34 mouse cellular contexts compared by ENCODE assay signal in the genomic region with DNA sequence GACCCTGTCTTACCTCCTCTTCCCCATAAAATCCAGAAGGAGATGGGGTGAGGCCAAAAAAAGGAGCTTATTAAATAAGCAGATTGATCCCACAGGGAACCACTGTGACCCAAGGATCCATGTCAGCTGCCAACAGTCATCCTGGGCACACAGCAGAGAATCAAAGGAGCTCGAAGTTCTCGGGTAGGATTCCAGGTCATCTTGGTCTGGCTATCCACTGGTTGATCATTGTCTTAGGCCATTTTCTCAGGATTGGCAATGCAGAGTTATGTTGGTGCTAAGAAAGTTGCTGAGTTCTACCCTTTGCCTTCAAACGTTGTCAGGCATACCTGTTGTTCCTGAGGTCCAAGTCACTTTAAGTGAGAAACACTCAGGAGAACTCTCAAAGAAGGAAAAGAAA. TPM values are rescaled to one million over a fixed set of nuclear protein-coding genes. Genes with fewer than 3 reads are reported as not detected.
"Had no signal": no experiment of that assay in that cellular context is flagged by ENCODE, and none has a peak within 500 bp of the region (broad histone marks: within the 10 kb centered on the region; RNA-seq: fewer than 3 reads in every experiment).

No protein-coding gene starts in this region.

- ATAC-seq: hindbrain, postnatal 0 days; intestine, embryonic 16.5 days; liver, embryonic 12.5 days had no signal

- H3K27me3 ChIP-seq: heart, embryonic 13.5 days; heart, embryonic 15.5 days; hindbrain, embryonic 13.5 days; hindbrain, embryonic 15.5 days; limb, embryonic 13.5 days; limb, embryonic 15.5 days; liver, embryonic 12.5 days had no signal

- DNase-seq: gastrocnemius, postnatal 14 days; gastrocnemius, postnatal 36 days; heart, adult 11 months; heart, adult 2 months; heart, postnatal 14 days; heart, postnatal 36 days; kidney, postnatal 10 days; layer of hippocampus, adult 9-11 months; layer of hippocampus, postnatal 36 days; left cerebral cortex, postnatal 4 days; lung, adult 18-20 months had no signal

- H3K9me3 ChIP-seq: heart, embryonic 13.5 days; heart, embryonic 15.5 days; hindbrain, embryonic 13.5 days; hindbrain, embryonic 15.5 days; limb, embryonic 13.5 days; limb, embryonic 15.5 days; liver, embryonic 12.5 days had no signal

- H3K27ac ChIP-seq: heart, adult 2 months; heart, embryonic 13.5 days; heart, embryonic 15.5 days; hindbrain, embryonic 13.5 days; hindbrain, embryonic 15.5 days; hindbrain, postnatal 0 days; limb, embryonic 13.5 days; limb, embryonic 15.5 days; liver, embryonic 12.5 days; liver, embryonic 14.5 days had no signal

- H3K4me2 ChIP-seq: heart, embryonic 11.5 days; heart, embryonic 13.5 days; heart, embryonic 15.5 days; hindbrain, embryonic 13.5 days; hindbrain, embryonic 15.5 days; limb, embryonic 13.5 days; limb, embryonic 15.5 days; liver, embryonic 12.5 days had no signal

- H3K4me3 ChIP-seq: heart, adult 2 months; heart, embryonic 13.5 days; heart, embryonic 15.5 days; hindbrain, embryonic 13.5 days; hindbrain, embryonic 15.5 days; limb, embryonic 13.5 days; limb, embryonic 15.5 days; liver, embryonic 12.5 days had no signal

- H3K9ac ChIP-seq: heart, embryonic 13.5 days; heart, embryonic 15.5 days; hindbrain, embryonic 13.5 days; hindbrain, embryonic 15.5 days; limb, embryonic 13.5 days; limb, embryonic 15.5 days; liver, embryonic 12.5 days; liver, embryonic 14.5 days had no signal

- H3K36me3 ChIP-seq: heart, embryonic 15.5 days; hindbrain, embryonic 13.5 days; hindbrain, embryonic 15.5 days; limb, embryonic 15.5 days; liver, embryonic 12.5 days had no signal

RNA-seq across cellular contexts. Expression of gene L1td1, which starts 26.4 kb away (rescaled TPM):
- total RNA-seq: gastrocnemius, adult 18-20 months; gastrocnemius, adult 8-10 months; gastrocnemius, postnatal 14 days; gastrocnemius, postnatal 36 days; heart, postnatal 14 days; heart, postnatal 36 days; hematopoietic stem cell, adult 5-6 weeks; layer of hippocampus, adult 18-20 months; layer of hippocampus, adult 8-10 months; layer of hippocampus, postnatal 36 days; left cerebral cortex, postnatal 10 days; left cerebral cortex, postnatal 25 days; left cerebral cortex, postnatal 4 days; liver, adult 2 months had no signal
- polyA plus RNA-seq: gonadal fat pad, adult 2 months; heart, adult 2 months; heart, embryonic 15.5 days; heart, postnatal 0 days; large intestine, adult 2 months; liver, adult 2 months; liver, embryonic 12.5 days; liver, embryonic 14.5 days; liver, embryonic 16.5 days had no signal
